Mouse (Mus musculus) gastrocnemius, postnatal 25 days (tissue): Measurements from ENCODE around the gene Enthd1. TPM values are rescaled to one million over a fixed set of nuclear protein-coding genes. Genes with fewer than 3 reads are reported as not detected.

Source experiments
- total RNA-seq, 2 experiments: library from RNA; stranded (reverse); gene quantifications; 1 replicate in 1 of 2; 2 replicates in 1 of 2; pipeline ENCODE4 v1.2.3; 2021

The Enthd1 gene
- total RNA-seq, 2 experiments from 2014 or later = not detected

Other genes starting within 250 kb of the Enthd1 start
- gene Grap2, start 7.4 kb upstream of the Enthd1 start, total RNA-seq = under 1 TPM; 0.08 to 0.32 TPM
- gene Fam83f, start 106.7 kb upstream of the Enthd1 start, total RNA-seq = under 1 TPM; 0.11 to 0.13 TPM
- gene Tnrc6b, start 146.2 kb upstream of the Enthd1 start, total RNA-seq = 10 to 100 TPM; 43.2 to 43.7 TPM